Mouse (Mus musculus): Measurements from ENCODE around the gene Zmynd8.

Gene Zmynd8

GRCm38 (mm10) chr2:165899474-165899873, 658 bp upstream of the Zmynd8 start:
- DNase-seq (ENCODE audit: low spot score) = peak; percentile 55

DNA sequence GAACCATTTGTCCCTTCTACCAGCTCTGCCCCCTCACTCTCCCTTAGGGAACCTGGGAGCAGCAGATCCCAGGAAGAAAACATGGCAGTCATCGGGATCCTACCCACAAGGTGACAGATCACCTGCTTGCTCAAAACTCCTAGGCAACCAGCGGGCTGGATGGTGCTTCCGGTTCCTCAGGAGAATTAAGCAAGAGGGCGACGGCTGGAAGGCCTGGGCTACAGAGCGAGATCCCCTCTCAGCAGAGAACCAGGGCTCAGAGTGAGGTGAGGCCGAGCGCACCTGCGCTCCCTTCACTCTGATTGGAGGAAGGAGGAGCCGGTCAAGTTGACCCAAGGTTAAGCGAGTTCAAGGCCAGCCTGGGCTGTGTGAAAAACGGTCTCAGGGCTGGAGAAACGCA, 2.6 kb downstream of the Zmynd8 start:
- peak; percentile 3 for DNase-seq (ENCODE audit: low spot score)

GRCm38 (mm10) chr2:165895687-165896086, 3.1 kb downstream of the Zmynd8 start:
- DNase-seq (ENCODE audit: low spot score) = no peak

DNA sequence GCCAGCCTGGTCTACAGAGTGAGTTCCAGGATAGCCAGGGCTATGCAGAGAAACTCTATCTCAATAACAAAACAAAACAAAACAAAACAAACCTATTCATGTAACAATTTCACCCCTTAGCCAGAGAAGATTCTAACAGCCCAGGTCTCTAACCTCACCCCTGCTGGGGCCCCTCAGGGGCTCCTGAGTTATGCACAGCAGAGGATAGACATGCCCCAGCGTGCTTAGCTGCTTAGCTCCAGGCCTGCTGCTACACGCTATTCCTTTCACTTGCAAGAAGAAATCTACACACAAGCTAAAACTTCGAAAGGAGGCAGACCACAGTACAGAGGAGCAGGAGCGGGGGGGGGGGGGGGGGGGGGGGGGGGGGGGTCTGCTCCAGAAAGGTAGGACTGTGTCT, 4.3 kb downstream of the Zmynd8 start:
- peak; percentile 33 for DNase-seq (ENCODE audit: low spot score)

GRCm38 (mm10) chr2:165893232-165893631, 5.6 kb downstream of the Zmynd8 start:
- DNase-seq (ENCODE audit: low spot score) = no peak

DNA sequence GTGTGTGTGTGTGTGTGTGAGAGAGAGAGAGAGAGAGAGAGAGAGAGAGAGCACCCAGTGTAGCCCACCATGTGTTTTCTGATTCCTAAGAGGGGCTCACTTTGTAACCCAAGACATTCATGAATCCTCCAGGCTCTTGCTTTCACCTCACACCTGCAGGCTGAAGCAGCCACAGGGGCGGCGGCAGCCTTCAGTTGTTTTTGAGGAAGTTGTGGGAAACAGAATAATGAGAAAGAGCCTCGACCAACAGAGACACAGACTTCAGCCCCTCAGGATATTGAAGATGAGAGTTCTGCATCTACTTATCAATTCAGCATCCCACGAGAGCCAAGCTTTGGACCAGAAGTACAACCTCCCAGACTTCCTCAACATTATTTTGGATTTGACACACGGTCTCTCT, 6.2 kb downstream of the Zmynd8 start:
- no peak for DNase-seq (ENCODE audit: low spot score)

DNA sequence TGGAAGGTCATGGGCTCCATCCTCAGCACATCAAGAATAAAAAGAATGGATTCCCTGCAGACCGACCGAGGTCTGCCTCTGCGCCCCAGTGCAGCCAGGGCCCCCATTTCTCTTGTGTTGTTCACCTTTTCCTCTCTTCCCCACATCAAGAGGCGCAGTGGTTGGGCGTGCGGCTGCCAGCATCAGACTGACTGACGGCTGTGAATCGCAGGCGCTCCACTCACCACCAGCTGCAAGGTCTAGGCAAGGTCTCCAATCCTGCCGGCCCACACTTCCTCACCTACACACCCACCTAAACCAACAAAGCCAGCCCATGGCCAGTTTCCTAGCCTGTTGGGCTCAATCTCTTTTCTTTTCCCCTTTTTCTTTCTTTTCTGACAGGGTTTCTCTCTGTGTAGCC, 8.4 kb downstream of the Zmynd8 start:
- DNase-seq (ENCODE audit: low spot score) = no peak

DNA sequence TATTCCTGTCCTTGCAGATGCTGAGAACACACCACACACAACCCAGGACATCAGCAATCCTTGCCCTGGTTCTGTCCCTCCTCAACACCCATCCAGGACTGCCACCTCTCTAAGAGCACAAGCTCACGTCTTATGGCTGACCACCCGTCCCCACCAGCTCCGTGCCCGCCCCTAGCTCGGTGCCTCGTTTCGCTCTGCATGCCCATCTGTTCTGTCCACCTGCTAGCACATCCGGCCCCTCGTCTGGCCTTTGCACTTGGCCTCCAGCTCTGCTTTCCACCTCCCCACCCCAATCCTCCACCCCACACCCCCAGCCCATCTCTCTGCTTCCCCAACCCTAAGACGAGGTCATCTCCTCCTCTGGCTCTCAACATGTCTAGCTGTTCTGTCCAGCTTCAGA, 8.9 kb downstream of the Zmynd8 start:
- no peak for DNase-seq (ENCODE audit: low spot score)

- DNase-seq (ENCODE audit: low spot score) = no peak
Measured at GRCm38 (mm10) chr2:165889266-165889665, 9.6 kb downstream of the Zmynd8 start.

GRCm38 (mm10) chr2:165888813-165889221, 10.0 kb downstream of the Zmynd8 start:
- no peak for DNase-seq (ENCODE audit: low spot score)

- DNase-seq (ENCODE audit: low spot score) = peak; percentile 78
Measured at GRCm38 (mm10) chr2:165888396-165888795, 10.4 kb downstream of the Zmynd8 start.

- DNase-seq (ENCODE audit: low spot score) = peak; percentile 77
Measured at GRCm38 (mm10) chr2:165886857-165887628, 11.8 kb downstream of the Zmynd8 start.

GRCm38 (mm10) chr2:165886482-165886856, 12.3 kb downstream of the Zmynd8 start:
- peak; percentile 76 for DNase-seq (ENCODE audit: low spot score)

- no peak for DNase-seq (ENCODE audit: low spot score)
Measured at GRCm38 (mm10) chr2:165885951-165886320, 12.9 kb downstream of the Zmynd8 start.

DNA sequence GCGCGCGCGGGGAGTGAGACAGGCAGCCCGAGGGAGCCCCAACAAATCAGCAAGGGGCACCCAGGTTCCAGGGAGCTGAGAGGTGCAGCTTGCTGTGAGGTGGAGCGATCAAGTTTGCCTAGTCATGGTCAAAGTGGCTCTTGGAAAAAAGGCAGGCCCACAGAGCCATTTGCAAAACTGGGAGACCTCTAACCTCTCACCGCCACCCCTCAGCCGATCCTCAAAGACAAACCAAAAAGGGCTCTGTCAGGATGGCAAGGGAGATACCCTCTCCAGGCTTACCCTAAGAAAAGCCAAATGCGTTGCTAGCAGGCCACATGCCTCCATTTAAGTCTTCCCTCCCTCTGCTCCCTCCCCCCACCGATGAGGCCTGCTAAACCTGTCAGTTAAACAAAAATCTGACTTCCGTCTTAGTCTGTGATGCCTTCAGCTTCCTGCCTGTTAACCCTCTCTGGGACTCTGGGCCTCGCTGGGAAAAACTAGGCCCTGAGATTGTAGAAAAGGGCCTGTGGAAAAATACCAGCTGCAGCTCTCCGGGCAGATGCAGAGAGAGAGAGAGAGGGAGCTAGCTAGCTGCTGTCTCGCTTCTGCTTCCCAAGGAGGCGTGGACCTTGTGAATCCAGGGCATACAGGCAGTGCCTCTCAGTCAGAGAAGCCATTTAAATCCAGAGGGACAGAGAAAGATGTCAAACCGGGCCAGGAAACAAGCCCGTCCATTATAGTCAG, 13.4 kb downstream of the Zmynd8 start:
- DNase-seq (ENCODE audit: low spot score) = peak; percentile 78

- DNase-seq (ENCODE audit: low spot score) = peak; percentile 87
Measured at GRCm38 (mm10) chr2:165884577-165885224, 14.1 kb downstream of the Zmynd8 start.

- DNase-seq (ENCODE audit: low spot score) = no peak
Measured at GRCm38 (mm10) chr2:165883846-165884576, 14.8 kb downstream of the Zmynd8 start.

DNA sequence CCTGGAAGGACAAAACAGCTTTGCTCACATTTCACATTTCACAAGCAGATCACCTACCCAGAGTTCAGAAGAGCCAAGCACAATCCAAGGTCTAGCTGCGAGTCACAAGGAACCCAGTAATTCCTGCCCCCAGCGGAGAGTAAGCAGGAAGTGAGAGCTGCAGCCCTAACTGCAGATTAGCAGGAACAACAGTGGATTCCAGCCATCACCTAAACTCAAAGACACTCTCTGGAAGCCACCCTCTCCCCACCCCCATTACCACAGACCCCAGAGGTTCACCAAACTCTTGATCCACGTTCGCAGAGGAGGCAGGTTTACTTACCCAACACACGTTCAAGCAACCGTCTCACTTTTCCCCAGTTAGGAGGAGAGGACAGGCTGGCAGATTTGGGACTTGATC, 15.8 kb downstream of the Zmynd8 start:
- no peak for DNase-seq (ENCODE audit: low spot score)

DNA sequence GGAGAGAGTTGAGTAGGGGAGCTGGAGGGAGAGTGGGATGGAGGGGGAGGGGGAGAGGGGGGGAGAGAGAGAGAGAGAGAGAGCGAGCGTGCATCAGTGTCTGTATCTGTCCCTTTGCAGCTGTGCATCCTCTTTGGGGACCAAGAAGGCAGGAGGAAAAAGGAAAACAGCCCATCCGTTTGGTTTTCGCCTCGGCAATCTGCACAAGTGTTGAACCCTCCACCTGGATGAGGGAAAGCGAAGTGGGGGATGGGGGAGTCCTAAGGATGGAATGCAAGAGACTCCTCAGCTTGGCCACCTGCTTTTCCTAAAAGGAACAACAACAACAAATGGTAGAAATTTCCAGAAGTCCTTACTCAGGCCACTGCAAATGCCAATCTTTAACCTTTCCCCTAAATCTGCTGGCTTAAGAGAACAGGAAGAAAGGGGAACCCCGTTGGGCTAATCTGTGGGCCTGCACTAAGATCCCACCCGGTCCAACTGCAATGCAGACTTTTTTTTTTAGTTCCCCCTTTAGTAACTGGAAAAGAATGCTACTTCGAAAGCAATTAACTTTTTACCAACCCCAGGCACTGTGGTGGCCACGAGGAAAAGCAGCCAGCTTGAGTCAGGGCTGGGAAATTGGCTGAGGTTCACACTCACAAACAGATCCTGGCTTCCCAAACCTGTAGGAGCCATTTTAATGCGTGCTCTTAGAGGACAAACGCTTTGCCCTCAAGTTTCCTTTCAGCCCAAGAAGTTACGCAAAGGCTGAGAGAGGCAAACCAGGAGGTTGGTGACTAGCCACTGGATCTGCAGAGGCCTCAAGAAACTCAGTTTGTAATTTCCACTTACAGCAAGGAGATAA, 17.0 kb downstream of the Zmynd8 start:
- DNase-seq (ENCODE audit: low spot score) = peak; percentile 38

- peak; percentile 63 for DNase-seq (ENCODE audit: low spot score)
Measured at GRCm38 (mm10) chr2:165881220-165881584, 17.6 kb downstream of the Zmynd8 start.

- DNase-seq (ENCODE audit: low spot score) = peak; percentile 70
Measured at GRCm38 (mm10) chr2:165880501-165881182, 18.2 kb downstream of the Zmynd8 start.

Data from embryo, embryonic 10 days (tissue).